Mouse (Mus musculus) liver, postnatal 0 days (tissue): ENCODE measurements at regions not wholly inside any gene's neighbourhood (a gene's known extent, or its start where the extent isn't known, plus 50 kb on each side); places are given as distances from the start of the nearest gene placed in this dataset.

Source experiments
- CTCF ChIP-seq: sonication (generic); IDR thresholded peaks from 2 replicates; pipeline ENCODE4 v1.5.1; 2016; ENCODE audit warnings: antibody characterized with exemption, low read depth
- EP300 ChIP-seq: IDR thresholded peaks from 2 replicates; pipeline ENCODE4 v1.6.1; 2016; ENCODE audit warnings: antibody characterized with exemption, low read depth, mild to moderate bottlenecking

DNA sequence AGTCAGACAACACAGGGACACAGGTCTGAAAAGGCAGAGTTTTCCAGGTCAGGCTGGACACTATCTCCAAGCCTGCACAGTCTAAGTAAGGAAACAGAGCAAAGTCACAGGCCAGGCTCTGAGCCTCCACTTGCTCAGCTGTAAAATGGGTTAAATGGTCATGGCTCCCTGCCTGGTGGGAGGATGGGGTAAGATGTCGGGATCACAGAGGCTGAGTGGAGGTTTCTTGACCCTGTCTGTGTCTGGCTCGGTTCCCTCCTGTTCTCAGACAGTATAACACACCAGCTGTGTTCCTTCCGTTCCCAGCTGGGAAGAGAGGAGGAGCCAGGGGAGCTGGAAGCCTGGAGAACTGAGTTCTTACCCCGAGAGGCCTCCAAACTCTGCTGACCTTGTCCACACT lies 56.8 kb upstream of the Neurl1b start:
- TF ChIP-seq CTCF (no peak), EP300 (no peak)
